Mouse (Mus musculus) telencephalon, adult 2 months (tissue): Measurements from ENCODE around the gene Cnr2.
"Not testable (repeated sequence)": the region's sequence is repeated elsewhere in the genome, so short reads cannot be mapped to it uniquely, and the experiment has no call there.

Source experiments
- DNase-seq: peaks from one replicate; pipeline ENCODE4 v3.0.0-alpha.2; 2011; ENCODE audit warnings: low read depth, low spot score

Cnr2 gene

DNA sequence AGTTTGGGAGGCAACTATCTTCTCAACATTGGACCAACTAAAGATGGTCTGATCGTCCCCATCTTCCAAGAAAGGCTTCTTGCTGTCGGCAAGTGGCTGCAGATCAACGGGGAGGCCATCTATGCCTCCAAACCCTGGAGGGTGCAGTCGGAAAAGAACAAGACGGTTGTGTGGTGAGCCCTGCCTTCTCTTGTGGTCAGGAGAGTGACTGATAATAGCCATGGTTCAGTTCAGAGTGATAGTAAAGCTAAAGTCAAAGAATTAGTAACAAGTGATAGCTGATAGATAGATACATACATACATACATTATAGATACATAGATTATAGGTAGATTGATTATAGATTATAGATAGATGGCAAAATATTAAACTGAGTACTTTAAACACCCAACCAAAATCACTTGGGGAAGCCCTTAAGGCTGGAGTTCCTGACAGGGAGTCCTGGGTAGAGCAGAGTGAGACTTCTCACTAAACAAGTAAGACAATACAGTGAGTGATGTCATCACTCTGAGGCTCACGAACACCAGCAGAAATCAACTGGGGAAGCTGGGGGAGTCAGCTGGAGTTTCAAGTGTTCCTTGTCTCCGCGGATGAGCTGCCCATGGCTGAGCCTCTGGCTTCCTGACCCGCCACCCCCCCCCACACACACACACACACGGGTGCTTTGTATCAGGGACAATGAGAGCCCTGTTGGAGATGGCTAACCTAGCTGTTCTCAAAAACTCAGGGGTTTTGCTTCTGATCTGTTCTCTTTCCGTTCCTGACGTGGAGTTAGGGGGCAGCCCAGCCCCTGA is 39.7 kb downstream of the Cnr2 start:
- no peak for DNase-seq

GRCm38 (mm10) chr4:135935502-135935901 is 40.3 kb downstream of the Cnr2 start:
- no peak for DNase-seq

DNA sequence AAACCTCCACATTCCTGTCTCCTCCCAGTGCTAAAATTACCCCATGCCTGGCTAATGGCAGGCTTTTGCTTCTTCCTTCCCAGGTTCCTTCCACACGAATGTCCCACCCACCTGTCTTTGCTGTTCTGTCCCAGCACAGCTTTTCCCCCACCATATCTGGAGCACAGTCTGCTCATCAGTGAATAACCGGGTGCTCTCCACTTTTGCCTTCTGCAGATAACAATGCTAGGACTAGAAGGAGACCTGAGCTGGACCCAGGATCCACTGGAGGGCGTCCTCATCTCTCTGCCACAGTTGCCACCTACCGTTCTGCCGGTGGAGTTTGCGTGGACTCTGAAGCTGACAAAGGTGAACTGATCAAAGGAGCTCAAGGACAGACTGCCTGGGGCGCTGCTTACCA is 43.7 kb downstream of the Cnr2 start:
- DNase-seq: no peak

- DNase-seq: not testable (repeated sequence)
Measured at GRCm38 (mm10) chr4:135941026-135941425, 45.8 kb downstream of the Cnr2 start.

- no peak for DNase-seq
Measured at GRCm38 (mm10) chr4:135942193-135942592, 47.0 kb downstream of the Cnr2 start.

DNA sequence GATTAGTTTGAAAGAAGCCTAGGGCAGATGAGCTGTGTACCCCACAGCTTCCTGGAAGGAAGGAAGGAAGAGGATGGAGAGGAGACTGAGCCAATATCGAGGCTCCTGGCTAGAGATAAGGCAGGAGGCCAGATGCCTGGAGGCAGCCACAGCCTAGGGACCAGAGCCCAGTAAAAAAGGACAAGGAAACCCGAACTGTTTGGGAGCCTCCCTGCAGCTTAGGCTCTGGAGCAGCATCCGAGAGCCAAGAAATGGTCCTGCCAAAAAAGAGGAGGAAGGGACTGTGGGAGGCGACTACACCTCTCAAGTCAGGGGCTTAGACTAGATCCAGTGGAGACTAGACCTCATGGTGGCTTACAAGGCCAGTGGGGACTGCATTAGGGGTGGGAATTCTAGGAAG is 48.2 kb downstream of the Cnr2 start:
- DNase-seq: no peak

DNA sequence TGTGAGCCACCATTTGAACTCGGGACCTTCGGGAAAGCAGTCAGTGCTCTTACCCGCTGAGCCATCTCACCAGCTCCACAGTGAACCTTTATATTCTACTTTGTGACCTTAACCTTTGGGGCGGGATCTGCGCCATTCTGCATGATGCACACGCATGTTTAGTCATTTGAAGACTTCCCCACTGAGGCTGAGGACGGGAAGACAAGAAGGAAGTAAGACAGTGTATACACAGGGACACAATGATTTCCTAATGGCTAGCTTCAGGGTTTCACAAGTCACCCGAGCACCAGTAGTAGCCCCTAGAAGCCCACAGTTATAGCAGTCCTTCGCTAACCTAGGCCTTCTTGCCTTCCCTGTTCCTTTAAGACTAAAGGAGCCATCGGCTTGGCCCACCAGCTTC is 50.5 kb downstream of the Cnr2 start:
- DNase-seq: no peak

GRCm38 (mm10) chr4:135946278-135946658 is 51.1 kb downstream of the Cnr2 start, which contains the start of gene Hmgcl:
Gene Hmgcl, plus strand, starts transcription at chr4:135946448.
- DNase-seq: peak; percentile 84

- no peak for DNase-seq
Measured at GRCm38 (mm10) chr4:135946659-135947301, 51.6 kb downstream of the Cnr2 start.

DNA sequence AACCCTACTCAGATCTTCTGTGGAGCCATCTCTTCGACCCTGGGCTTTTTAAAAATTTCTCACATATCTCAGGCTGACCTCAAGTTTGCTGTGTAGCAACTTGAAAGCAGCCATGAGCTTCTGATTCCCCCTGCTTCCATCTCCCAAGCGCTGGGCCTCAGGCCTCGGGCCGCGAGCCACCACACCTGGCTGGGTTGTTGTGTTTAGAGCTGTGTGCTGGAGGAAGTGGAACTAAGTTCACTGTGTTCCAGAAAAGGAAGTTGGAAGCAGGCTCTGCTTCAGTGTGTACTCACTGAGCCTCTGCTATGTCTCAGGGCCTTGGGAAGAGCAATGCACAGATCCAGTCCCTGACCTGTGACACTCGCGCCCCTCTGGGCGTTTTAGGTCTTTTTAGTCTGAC is 52.9 kb downstream of the Cnr2 start:
- no peak for DNase-seq

DNA sequence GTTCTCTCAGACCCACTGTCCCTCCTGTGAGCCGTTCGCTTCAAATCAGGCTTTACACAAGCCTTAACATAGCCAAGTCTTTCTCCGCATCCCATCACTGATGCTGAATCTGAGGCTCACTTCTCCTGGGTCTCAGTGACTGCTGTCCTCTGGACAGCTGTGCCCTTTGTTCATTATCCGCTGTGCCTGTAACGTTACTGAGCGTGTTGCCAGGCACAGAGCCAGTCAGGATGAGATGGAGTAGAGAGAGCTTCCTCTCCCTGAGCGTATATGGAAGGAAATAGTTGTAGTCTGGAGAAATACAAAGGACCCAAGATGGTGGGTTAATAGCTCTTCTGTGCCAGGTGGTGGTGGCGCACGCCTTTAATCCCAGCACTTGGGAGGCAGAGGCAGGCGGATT is 54.3 kb downstream of the Cnr2 start:
- no peak for DNase-seq

GRCm38 (mm10) chr4:135949911-135950310 is 54.7 kb downstream of the Cnr2 start:
- DNase-seq: no peak

DNA sequence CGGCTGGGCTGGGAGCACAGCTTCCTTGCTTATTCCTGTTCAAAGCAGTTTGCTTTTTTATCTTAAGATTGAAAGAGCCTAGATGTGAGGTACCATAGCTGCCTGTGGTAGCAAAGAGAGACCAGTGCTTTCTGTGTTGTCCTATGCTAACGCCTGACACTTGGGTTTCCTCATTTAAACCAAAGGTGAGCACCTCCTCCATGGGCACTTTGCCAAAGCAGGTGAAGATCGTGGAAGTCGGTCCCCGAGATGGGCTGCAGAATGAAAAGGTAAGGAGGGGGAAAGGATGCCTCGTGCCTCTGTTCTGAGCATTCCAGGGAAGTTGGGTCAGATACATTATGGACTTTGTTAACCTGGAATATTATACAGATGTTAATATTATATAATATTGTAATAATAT is 55.2 kb downstream of the Cnr2 start:
- DNase-seq: no peak

DNA sequence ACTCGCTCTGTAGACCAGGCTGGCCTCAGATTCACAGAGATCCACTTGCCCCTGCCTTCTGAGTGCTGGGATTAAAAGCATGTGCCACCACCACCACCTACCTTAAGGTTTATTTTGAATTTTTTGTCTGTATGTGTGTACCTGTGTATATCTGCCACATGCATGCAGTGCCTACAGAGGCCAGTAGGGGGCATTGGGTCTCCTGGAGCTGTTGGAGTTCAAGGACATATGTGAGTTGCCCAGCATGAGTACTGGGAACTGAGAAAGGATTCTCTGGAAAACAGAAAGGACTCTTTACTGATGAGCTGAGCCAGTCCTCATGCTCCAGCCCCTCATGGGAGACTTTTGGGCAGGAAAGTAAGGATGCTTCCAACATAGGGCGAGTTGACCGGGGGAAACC is 56.3 kb downstream of the Cnr2 start:
- DNase-seq: no peak

GRCm38 (mm10) chr4:135953179-135953578 is 58.0 kb downstream of the Cnr2 start:
- DNase-seq: no peak

DNA sequence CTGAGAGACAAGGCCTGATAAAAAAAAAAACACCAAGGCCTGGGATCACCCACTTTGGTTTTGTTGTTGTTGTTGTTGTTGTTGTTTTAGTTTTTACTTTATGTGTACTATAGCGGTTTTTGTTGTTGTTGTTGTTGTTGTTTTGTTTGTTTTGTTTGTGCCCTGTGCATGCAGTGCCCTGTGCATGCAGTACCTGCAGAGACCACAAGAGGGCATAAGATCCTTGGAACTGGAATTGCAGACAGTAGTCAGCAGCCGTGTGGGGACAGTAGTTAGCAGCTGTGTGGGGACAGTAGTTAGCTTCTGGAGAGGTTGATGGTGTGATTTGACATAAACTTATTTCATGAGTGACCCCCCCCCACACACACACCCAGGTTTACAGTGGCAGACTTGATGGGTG is 59.0 kb downstream of the Cnr2 start:
- no peak for DNase-seq

GRCm38 (mm10) chr4:135955886-135956285 is 60.7 kb downstream of the Cnr2 start:
- DNase-seq: no peak

GRCm38 (mm10) chr4:135958354-135958753 is 63.2 kb downstream of the Cnr2 start:
- no peak for DNase-seq

DNA sequence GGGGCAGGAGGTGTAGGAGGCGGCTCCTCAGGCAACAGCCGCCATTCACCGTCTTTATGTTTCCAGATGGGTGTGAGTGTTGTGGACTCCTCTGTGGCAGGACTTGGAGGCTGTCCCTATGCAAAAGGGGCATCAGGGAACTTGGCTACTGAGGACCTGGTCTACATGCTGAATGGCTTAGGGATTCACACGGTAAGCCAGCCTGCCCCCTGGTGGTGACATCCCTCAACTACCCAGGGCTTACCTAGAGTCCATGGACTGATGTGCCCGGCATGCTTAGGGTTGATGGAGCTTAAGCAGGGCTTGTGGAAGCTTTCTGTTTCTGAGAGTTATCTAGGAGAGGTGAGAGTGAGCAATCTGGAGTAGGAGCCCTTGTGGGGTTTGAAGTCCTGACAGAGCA is 65.5 kb downstream of the Cnr2 start:
- DNase-seq: no peak

DNA sequence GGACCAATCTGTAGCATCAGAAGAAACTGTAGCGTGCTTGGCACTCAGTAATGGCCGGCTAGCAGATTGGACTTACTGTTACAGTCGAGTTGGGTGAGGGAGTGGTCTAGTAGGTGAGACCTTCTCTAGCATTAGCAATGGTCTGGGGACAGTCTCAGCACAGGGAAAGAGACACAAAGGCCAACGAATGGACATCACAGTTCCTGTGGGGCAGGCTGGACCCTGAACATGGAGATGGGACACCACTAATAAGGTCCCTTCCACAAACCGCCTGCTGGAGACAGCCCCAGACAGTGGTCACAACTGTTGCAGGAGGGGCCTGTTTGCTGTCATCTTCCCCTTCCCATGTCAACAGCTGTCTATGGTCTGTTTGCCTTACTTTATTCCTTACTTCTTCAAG is 66.5 kb downstream of the Cnr2 start:
- no peak for DNase-seq

GRCm38 (mm10) chr4:135962198-135962597 is 67.0 kb downstream of the Cnr2 start:
- no peak for DNase-seq

DNA sequence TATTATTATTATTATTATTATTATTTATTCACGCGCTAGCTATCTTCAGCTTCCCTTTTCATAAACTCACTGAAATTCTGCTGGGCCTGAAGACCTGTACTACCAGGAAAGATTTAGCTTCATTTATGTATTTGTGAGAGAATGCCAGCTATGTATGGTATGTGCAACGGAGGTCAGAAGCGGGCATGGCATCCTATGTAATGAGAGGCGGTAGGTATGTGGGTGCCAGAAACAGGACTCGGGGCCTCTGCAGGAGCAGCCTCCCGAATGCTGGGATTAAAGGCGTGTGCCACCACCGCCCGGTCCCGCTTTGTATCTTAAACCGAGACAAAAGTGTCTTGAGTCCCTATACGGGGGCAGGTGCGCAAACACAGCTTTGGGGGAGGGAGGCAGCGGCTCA is 67.8 kb downstream of the Cnr2 start:
- no peak for DNase-seq

- DNase-seq: peak; percentile 97
Measured at GRCm38 (mm10) chr4:135963457-135964193, 68.4 kb downstream of the Cnr2 start, which contains the start of gene Gale. Gene Gale, plus strand, starts transcription at chr4:135963727.
